Mouse (Mus musculus): ENCODE data around the gene Acp6.

Acp6 gene

DNA sequence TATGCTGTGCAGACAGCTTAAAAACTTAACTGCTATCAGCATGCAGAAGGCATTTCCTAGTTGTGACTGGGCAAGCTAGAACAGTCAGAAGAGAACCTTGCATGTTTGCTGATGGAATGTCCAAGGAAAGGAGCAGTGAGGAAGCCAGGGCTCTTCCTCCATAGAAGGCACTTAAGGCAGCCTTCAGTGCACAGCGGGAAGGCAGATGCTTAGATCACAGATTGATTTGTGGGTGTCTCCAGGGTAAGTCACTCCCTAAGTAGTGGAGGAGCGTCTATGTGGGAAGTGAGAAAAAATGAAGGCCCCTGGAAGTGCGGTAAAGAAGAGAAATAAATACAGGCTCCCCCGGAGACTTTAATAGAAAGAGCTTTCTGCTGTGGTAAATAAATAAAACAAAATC is 40.7 kb downstream of the Acp6 start:
- no peak for DNase-seq

DNA sequence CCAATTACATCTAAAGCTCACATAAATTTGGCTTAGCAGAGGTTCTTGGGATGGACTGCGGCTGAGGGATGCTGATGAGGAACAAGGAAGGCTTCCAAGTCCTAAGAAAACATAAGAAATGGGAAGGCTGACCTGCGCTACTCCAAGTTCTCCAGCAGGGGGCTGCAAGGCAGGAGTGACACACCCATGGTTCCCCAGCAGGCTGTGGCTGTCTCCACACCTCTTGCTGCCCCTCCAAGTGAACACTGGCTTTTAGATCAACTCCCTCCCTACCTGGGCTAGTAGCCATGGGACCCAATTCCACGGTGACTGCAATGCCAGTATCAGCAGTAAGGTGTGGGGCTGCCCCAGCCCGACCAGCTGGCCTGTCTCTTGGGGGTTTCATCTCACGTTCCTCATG is 43.4 kb downstream of the Acp6 start:
- DNase-seq = peak; percentile 34

DNA sequence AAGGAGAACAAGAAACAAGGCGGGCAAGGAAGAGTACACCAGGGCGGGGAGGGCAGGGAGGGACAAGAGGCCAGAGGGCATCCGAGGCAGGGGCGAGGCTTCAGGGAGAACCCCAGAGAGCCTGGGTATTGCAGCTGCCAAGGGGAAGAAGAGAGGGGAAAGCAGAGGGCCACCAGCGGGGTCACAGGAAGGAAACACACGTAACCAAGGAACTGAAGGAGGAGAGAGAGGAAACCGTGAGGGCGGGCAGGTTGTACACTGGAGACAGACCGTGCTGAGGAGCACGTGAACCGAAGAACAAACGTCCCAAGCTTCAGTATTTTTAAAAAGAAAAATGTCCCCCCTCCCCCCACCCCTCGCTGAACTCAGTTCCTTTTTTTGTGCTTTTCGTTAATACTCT is 45.3 kb downstream of the Acp6 start:
- no peak for DNase-seq

DNA sequence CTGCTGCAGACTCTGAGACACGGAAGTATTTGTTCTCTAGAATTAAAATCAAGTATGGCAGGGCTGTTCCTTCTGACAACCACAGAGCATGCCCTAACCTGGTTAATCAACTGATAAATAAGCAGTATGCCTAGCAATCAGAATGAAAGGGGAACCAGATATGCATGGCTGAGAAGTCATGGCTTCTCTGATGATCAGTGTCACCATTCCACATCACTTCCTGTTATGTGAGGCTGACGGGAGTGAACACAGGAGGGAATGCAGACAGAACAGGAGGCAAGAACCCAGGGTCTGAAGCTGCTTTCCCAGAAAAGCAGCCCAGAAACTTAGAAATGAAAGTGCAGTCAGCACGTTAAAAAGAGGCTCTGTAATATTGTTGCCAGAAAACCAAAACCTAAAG is 47.9 kb downstream of the Acp6 start:
- no peak for DNase-seq

DNA sequence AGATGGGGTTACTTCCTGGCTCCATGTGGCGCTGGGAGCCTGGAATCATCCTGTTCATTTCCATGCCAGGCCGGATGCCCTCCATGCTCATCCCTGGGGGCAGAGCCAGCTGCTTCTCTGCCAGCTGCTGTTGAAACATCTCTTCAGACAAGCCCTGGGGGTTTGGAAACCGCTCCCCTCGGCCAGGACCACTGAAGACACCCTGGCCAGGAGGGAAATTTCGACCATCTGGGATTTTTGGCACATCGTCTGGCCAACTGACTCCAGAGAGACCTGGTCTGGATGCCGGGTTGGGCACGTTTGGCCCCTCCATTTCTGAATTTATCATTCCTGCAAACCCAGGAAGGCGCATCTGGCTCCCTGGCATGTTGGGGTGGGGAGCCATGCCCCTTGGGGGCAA is 50.8 kb downstream of the Acp6 start:
- no peak for DNase-seq

DNA sequence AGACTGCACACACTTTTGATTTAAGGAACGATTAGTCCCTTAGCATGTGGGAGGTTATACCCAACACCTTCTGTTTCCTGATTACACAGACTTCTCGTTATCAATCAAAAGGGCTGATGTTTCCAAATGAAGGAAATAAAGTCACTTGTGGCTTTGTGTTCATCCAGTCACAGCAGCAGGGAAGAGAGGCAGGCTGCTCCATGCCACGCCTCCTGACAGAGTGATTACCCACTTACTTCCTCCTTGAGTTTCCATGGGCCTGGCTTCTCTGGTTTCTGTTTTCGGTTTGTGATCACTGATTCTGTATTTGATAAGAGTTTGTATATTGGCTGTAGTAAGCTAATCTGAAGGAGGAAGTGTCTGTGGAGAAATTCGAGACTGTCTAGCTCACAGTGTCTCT is 52.6 kb downstream of the Acp6 start:
- DNase-seq = no peak

DNA sequence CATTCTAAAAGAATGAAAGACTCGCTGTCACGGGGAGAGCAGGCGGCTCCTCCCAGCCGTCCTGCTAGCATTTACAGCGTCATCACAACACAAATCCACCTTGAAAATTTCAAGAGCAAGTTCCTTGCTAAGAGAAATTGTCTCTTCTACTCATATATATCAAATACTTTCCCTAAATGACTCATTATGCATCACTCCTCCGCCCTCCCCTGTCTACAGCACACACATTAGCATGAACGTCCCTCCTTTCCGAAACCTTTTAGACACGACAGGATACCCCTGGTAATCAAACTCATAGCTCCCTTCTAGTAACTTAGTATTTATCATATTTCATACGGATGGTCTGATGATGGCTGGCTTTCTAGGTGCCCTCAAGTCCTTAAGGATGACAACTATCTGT is 55.3 kb downstream of the Acp6 start:
- DNase-seq = no peak

DNA sequence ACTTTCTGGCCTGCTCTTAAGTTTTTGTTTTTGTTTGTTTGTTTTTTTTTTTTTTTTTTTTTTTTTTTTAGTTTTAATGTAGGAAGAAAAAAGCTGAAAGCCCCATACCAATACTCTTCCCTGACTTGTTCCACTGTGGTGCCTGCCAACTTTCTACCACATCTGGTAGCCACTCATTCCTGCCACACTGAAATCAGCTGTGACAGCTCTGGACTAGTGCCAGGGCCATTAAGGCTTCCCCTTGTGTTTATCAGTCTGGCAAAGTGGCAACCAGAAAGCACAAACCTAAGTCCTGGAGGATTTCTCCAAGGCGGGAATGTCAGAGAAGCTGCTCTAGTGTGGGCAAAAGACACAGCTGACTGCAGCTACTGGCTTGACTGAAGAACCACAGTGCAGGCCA is 55.9 kb downstream of the Acp6 start:
- DNase-seq = no peak

DNA sequence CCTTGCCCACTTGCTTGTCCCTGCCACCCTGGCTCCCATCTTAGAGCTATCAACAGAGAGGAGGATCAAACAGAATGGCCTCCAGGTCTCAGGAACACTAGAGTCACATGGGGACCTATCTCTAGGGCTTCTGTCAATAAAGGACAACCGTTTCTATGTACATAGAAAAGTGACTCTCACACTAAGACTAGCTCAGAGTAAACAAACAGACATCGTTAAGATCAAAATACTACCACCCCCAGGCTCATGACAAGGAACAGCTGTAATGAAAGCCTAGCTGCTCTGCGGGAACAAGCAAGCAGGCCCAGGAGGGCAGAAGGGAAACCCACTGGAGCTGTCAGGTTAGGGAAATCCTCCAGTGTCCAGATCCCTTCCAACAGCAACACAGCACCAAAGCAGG is 56.9 kb downstream of the Acp6 start:
- DNase-seq = no peak

DNA sequence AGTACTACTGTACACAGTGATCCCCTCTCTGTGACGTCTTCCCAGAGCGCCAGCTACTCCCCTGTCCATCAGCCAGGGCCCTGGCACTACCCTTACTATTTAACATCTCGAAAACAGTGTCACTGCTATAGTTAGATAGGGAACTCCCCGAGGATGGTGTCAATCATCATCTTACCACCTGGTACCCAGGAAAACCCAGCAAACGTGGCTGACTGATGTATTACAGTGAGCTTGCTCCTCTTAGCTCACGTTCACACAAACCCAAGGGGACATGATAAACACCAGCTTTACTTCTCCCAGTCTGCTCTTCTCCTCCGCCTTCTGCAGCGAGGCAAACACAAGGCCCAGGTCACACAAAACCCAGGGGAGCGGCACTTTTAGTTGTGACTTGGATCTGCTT is 64.7 kb downstream of the Acp6 start:
- DNase-seq = no peak

DNA sequence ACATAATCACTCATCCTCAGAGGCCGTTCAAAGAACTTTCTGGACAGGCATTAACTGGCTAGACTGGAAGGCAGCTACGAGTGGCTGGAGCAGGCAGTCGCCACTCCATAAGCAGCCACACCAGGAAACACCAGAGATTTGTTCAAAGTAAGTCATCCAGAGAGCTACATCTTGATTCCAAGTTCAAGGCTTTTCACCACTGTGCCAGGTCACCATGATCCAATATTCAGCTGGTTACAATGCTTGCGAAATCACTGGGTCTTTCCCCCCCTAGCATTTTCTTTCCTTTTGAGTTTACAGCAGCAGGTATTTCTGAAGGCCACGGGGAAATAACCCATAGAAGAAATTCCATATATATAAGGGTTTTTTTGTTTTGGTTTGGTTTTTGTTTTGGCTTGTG is 66.7 kb downstream of the Acp6 start:
- no peak for DNase-seq

DNA sequence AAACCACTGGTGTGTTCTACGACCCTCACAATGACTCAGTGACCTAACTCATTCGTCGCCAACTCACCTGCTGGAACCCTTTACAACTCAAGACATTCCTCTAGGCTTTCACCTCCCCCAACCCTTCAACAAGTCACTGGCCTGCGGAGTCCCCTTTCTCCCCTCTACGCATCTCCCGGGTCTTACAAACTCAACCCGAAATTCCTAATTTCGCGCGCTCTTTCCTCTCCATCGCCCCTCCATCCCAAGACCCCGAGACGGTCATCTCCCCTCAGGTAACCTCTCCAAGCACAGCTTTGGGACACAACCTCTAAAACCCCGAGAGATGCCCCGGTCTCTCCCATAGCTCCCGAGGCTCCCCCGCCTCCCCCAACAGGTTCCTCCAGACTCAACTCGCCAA is 68.1 kb downstream of the Acp6 start:
- DNase-seq = no peak
